Mouse (Mus musculus): ENCODE measurements around the gene Vamp5. TPM values are rescaled to one million over a fixed set of nuclear protein-coding genes. Genes with fewer than 3 reads are reported as not detected.
A peak's percentile ranks its signal among the peaks of the same experiment; 100 is the strongest.

The Vamp5 gene
- total and polyA plus RNA-seq, 3 experiments: 49.3 to 99.6 (median 58.3) TPM

DNA sequence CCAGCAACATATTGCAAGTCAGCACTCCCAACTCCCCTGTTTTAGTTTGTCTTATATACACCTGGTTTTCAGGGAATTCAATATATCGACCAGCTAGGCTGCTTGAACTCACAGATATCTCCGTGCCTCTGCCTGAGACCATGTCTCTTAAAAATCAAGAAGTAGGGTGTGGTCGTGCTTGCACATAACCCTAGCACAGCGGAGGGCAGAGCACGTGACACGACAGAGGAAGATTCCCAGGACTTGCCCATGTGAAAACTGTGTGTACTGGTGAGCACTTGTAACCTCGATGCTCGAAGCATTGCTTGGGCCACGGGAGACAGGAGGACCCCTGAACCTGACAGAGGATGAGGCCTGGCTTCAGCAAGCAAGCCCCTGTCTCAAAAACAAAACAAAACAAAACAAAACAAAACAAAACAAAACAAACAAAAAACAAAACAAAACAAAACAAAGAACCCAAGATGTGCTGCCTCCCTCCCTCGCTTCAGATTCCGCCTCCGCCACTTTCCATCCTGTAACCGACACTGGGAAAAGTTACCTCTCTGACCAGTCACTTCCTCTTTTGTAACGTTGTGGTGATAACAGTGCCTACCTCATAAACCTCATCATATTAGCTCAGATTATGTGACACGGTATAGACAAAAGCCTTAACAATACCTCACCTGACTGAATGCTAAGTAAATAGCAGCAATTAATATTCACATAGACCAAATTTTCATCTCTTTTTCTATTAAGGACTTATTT is 5.3 kb downstream of the Vamp5 start:
- no peak overlapping the region for H3K4me3 ChIP-seq
- no peak for DNase-seq
- H3K36me3 ChIP-seq (ENCODE audit: control insufficient read depth, insufficient read depth, low read length): no peaks in the 10 kb centered on the region
- 57% methylated on average over 15 of the region's 15 CpGs for WGBS
- no peaks in the 10 kb centered on the region for H3K27me3 ChIP-seq (ENCODE audit: control insufficient read depth, insufficient read depth, low read length)
- H3K27ac ChIP-seq: no peak overlapping the region
- intact Hi-C loops (cut with DNase I): no loop called here
- H3K9ac ChIP-seq (ENCODE audit: low read depth, low read length): no peak overlapping the region
- H3K4me1 ChIP-seq (ENCODE audit: control insufficient read depth, insufficient read depth, low read length): peaks cover 28% of the 10 kb centered on the region
- no peaks in the 10 kb centered on the region for H3K79me2 ChIP-seq (replicated peaks; ENCODE audit: control insufficient read depth, insufficient read depth, low read length)
- TF ChIP-seq POLR2A (IDR thresholded peaks at IDR 0.05; ENCODE audit: insufficient read depth, low read depth, low read length) (no peak), EP300 (IDR thresholded peaks at IDR 0.05; ENCODE audit: insufficient read depth, low read depth, low read length) (no peak), CTCF (IDR thresholded peaks at IDR 0.05) (no peak)

DNA sequence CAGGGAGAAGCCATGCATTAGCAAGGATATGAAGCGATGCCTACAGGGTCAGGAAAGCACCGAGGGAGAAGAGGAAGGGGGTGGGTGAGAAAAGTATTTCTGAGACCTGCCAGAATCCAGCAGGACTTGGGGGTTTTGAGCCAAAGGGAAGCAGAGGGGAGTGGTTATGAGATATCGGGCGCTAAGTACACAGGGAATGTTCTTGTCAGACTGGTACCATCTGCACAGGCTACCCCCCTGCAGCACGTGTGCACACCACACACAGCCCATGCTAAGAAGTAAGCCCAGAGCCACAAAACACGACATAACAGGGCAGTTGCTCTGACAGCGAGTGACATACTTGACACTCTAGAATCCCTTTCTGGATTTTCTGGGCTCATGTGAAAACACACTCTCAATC is 6.1 kb downstream of the Vamp5 start:
- 35% methylated on average over 7 of the region's 7 CpGs for WGBS
- H3K4me3 ChIP-seq: no peak overlapping the region
- intact Hi-C loops (cut with DNase I): no loop called here
- no peaks in the 10 kb centered on the region for H3K27me3 ChIP-seq (ENCODE audit: control insufficient read depth, insufficient read depth, low read length)
- no peaks in the 10 kb centered on the region for H3K79me2 ChIP-seq (replicated peaks; ENCODE audit: control insufficient read depth, insufficient read depth, low read length)
- H3K36me3 ChIP-seq (ENCODE audit: control insufficient read depth, insufficient read depth, low read length): no peaks in the 10 kb centered on the region
- DNase-seq: no peak
- no peak overlapping the region for H3K9ac ChIP-seq (ENCODE audit: low read depth, low read length)
- peaks cover 26% of the 10 kb centered on the region for H3K4me1 ChIP-seq (ENCODE audit: control insufficient read depth, insufficient read depth, low read length)
- TF ChIP-seq CTCF (IDR thresholded peaks at IDR 0.05) (no peak), EP300 (IDR thresholded peaks at IDR 0.05; ENCODE audit: insufficient read depth, low read depth, low read length) (no peak), POLR2A (IDR thresholded peaks at IDR 0.05; ENCODE audit: insufficient read depth, low read depth, low read length) (no peak)
- no peak overlapping the region for H3K27ac ChIP-seq

DNA sequence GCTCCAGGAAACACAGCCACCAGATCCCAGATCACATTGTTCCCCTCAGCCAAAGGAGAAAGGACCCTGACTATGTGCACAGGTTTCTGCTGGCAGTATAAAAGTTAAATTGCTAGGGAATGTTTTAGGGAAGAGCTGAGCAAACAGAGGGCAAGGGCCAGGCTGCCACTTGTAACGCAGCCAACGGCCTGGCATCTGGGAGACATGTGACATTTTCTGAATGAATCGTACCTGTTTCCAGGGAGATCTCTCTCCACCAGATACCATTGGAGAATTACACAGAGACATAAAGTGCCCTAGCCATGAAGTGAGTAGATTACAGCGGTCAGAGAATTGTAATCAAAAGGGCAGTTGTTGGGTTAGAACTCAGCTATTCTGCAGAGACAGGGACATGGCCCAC is 7.1 kb downstream of the Vamp5 start:
- no peak overlapping the region for H3K4me3 ChIP-seq
- peaks cover 26% of the 10 kb centered on the region for H3K4me1 ChIP-seq (ENCODE audit: control insufficient read depth, insufficient read depth, low read length)
- H3K27me3 ChIP-seq (ENCODE audit: control insufficient read depth, insufficient read depth, low read length): no peaks in the 10 kb centered on the region
- H3K79me2 ChIP-seq (replicated peaks; ENCODE audit: control insufficient read depth, insufficient read depth, low read length): no peaks in the 10 kb centered on the region
- no peak overlapping the region for H3K27ac ChIP-seq
- no peaks in the 10 kb centered on the region for H3K36me3 ChIP-seq (ENCODE audit: control insufficient read depth, insufficient read depth, low read length)
- no peak for DNase-seq
- no peak overlapping the region for H3K9ac ChIP-seq (ENCODE audit: low read depth, low read length)
- TF ChIP-seq CTCF (IDR thresholded peaks at IDR 0.05) (no peak), POLR2A (IDR thresholded peaks at IDR 0.05; ENCODE audit: insufficient read depth, low read depth, low read length) (no peak), EP300 (IDR thresholded peaks at IDR 0.05; ENCODE audit: insufficient read depth, low read depth, low read length) (no peak)
- 61% methylated on average over 4 of the region's 4 CpGs for WGBS
- intact Hi-C loops (cut with DNase I): no loop called here

DNA sequence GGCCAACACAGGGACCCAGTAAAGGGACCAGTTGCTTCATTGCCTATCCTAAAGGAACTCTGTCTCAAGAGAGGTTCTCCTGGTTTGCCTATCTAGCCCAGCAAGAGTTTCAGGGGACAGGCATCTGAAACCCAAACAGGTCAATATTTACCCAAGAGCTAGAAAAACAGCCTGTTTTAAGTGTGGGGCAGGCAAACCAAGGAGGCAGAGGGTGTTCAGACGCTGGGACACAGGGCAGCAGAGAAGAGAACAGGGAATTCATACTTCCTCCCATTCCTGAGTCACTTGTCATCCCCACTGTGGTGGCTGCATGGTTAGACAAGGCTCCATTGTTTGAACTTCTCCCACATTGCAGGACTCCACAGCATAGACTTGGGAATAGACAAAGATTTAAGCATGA is 8.7 kb downstream of the Vamp5 start:
- Histone ChIP-seq H3K4me1 (ENCODE audit: control insufficient read depth, insufficient read depth, low read length) (peaks cover 26% of the 10 kb centered on the region), H3K27me3 (ENCODE audit: control insufficient read depth, insufficient read depth, low read length) (no peaks in the 10 kb centered on the region), H3K4me3 (no peak overlapping the region), H3K27ac (peak overlapping the region; percentile 40), H3K9ac (ENCODE audit: low read depth, low read length) (no peak overlapping the region), H3K36me3 (ENCODE audit: control insufficient read depth, insufficient read depth, low read length) (no peaks in the 10 kb centered on the region), H3K79me2 (replicated peaks; ENCODE audit: control insufficient read depth, insufficient read depth, low read length) (no peaks in the 10 kb centered on the region)
- no peak for DNase-seq
- intact Hi-C loops (cut with DNase I): no loop called here
- WGBS: 26% methylated on average over 1 of the region's 1 CpGs
- TF ChIP-seq EP300 (IDR thresholded peaks at IDR 0.05; ENCODE audit: insufficient read depth, low read depth, low read length) (no peak), POLR2A (IDR thresholded peaks at IDR 0.05; ENCODE audit: insufficient read depth, low read depth, low read length) (no peak), CTCF (IDR thresholded peaks at IDR 0.05) (no peak)

DNA sequence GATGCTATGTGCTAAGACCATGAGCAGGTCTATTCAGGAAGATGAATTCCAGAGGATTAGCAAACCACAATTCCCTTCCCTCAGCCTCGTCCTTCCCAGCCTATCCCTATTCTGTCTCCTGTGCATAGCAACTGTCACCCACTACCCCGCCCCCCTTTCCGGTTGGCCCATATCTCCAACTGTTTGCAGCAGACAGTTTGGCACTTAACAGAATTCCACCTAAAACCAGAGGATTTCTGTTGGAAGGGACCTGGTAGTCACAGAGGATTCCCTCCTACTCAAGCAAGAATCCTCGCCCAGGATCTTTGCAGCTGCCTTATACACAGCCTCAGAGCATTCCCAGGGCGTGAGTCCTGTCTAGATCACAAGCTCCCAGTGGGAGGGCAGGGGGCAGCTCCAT is 9.1 kb downstream of the Vamp5 start:
- no peak overlapping the region for H3K9ac ChIP-seq (ENCODE audit: low read depth, low read length)
- intact Hi-C loops (cut with DNase I): no loop called here
- H3K27me3 ChIP-seq (ENCODE audit: control insufficient read depth, insufficient read depth, low read length): no peaks in the 10 kb centered on the region
- peak overlapping the region; percentile 40 for H3K27ac ChIP-seq
- no peaks in the 10 kb centered on the region for H3K36me3 ChIP-seq (ENCODE audit: control insufficient read depth, insufficient read depth, low read length)
- WGBS: 43% methylated on average over 5 of the region's 5 CpGs
- H3K4me3 ChIP-seq: no peak overlapping the region
- H3K79me2 ChIP-seq (replicated peaks; ENCODE audit: control insufficient read depth, insufficient read depth, low read length): no peaks in the 10 kb centered on the region
- DNase-seq: peak; percentile 32 to 47
- H3K4me1 ChIP-seq (ENCODE audit: control insufficient read depth, insufficient read depth, low read length): peaks cover 26% of the 10 kb centered on the region
- TF ChIP-seq EP300 (IDR thresholded peaks at IDR 0.05; ENCODE audit: insufficient read depth, low read depth, low read length) (no peak), POLR2A (IDR thresholded peaks at IDR 0.05; ENCODE audit: insufficient read depth, low read depth, low read length) (no peak), CTCF (IDR thresholded peaks at IDR 0.05) (no peak)

DNA sequence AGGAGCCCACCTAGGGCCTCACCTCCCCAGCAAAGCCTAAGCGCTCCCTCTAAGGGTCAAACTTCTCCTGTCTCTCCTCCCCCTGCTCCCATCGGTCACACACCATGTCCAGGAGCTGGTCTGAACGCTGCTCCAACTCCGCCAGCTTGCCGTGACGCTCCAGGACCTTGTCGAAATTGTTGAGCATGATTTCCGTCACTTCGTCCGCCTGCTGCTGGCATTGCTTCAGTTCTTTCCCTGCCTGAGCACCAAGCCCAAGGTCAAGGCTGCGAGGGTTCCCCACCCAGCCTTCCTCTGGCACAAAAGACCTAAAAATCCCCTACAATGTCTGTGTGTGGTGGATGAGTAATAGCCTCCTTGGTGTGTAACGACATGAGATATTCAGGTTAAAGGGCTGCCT is 10.2 kb downstream of the Vamp5 start:
- DNase-seq: no peak
- intact Hi-C loops (cut with DNase I): no loop called here
- 56% methylated on average over 12 of the region's 12 CpGs for WGBS
- Histone ChIP-seq H3K36me3 (ENCODE audit: control insufficient read depth, insufficient read depth, low read length) (no peaks in the 10 kb centered on the region), H3K79me2 (replicated peaks; ENCODE audit: control insufficient read depth, insufficient read depth, low read length) (no peaks in the 10 kb centered on the region), H3K4me1 (ENCODE audit: control insufficient read depth, insufficient read depth, low read length) (peaks cover 24% of the 10 kb centered on the region), H3K27me3 (ENCODE audit: control insufficient read depth, insufficient read depth, low read length) (no peaks in the 10 kb centered on the region), H3K4me3 (no peak overlapping the region), H3K27ac (no peak overlapping the region; the same call in 1 of the 2 replicates), H3K9ac (ENCODE audit: low read depth, low read length) (no peak overlapping the region)
- TF ChIP-seq POLR2A (IDR thresholded peaks at IDR 0.05; ENCODE audit: insufficient read depth, low read depth, low read length) (no peak), CTCF (IDR thresholded peaks at IDR 0.05) (peak; percentile 26; the same call in 1 of the 2 replicates), EP300 (IDR thresholded peaks at IDR 0.05; ENCODE audit: insufficient read depth, low read depth, low read length) (no peak)

Data from heart, adult 2 months (tissue).